Mouse (Mus musculus) neural tube, embryonic 14.5 days (tissue): ENCODE results near the gene Zrsr1. TPM values are rescaled to one million over a fixed set of nuclear protein-coding genes. Genes with fewer than 3 reads are reported as not detected.
A peak's percentile ranks its signal among the peaks of the same experiment; 100 is the strongest.

Source experiments
- ATAC-seq: fragments of 200-750 bp; cut with Nextera tagmentation; 2 replicates; pipeline ENCODE4 v1.8.0; 2017; ENCODE audit warnings: low read depth, mild to moderate bottlenecking, moderate TSS enrichment, moderate library complexity
- H3K27ac ChIP-seq: fragments of 300-500 bp; sonication (generic); 2 replicates; pipeline ENCODE4 v1.5.1; 2014; ENCODE audit warnings: low read depth, mild to moderate bottlenecking, control low read depth, low read length, moderate library complexity, mixed read lengths
- H3K27me3 ChIP-seq: fragments of 300-500 bp; sonication (generic); 2 replicates; pipeline ENCODE4 v1.6.1; 2014; ENCODE audit warnings: low read length; ENCODE audit not compliant: control insufficient read depth, insufficient read depth
- H3K36me3 ChIP-seq: fragments of 300-500 bp; sonication (generic); 2 replicates; pipeline ENCODE4 v1.6.1; 2014; ENCODE audit warnings: low read length, mixed read lengths; ENCODE audit not compliant: control insufficient read depth, insufficient read depth
- H3K4me1 ChIP-seq: fragments of 300-500 bp; sonication (generic); 2 replicates; pipeline ENCODE4 v1.6.1; 2014; ENCODE audit warnings: low read length; ENCODE audit not compliant: control insufficient read depth, insufficient read depth
- H3K4me2 ChIP-seq: fragments of 300-500 bp; sonication (generic); 2 replicates; pipeline ENCODE4 v1.6.1; 2014; ENCODE audit warnings: mild to moderate bottlenecking, low read depth, low read length, control low read depth
- H3K4me3 ChIP-seq: fragments of 300-500 bp; sonication (generic); 2 replicates; pipeline ENCODE4 v1.5.1; 2014; ENCODE audit warnings: low read depth, low read length, control low read depth, mixed read lengths
- H3K9ac ChIP-seq: fragments of 300-500 bp; sonication (generic); replicated peaks from 2 replicates; pipeline ENCODE4 v1.6.1; 2014; ENCODE audit warnings: low read depth, mild to moderate bottlenecking, control low read depth, low read length, mixed read lengths
- H3K9me3 ChIP-seq: fragments of 300-500 bp; sonication (generic); 2 replicates; pipeline ENCODE4 v1.6.1; 2016; ENCODE audit warnings: low read length; ENCODE audit not compliant: control insufficient read depth
- WGBS: fragments of 180-500 bp; shearing (Covaris S2); extraction: QIAGEN DNeasy Blood & Tissue Kit; methylation state at CpG from one replicate; pipeline ENCODE4 v1.1.7; 2014; 5-methylcytosine and 5-hydroxymethylcytosine counted together
- polyA plus RNA-seq: library from polyadenylated mRNA; unstranded; fragments of >200 nt; fragmentation: Nextera tagmentation; extraction: Ambion mirVana; gene quantifications from 2 replicates; pipeline ENCODE4 v1.2.1, GENCODE M21; 2014

The Zrsr1 gene
- polyA plus RNA-seq, 1 experiment from 2014 or later, result 9.8 TPM

- no peak for ATAC-seq
- 11% methylated on average over 14 of the region's 14 CpGs for WGBS
- no peak overlapping the region for H3K27ac ChIP-seq
- H3K9ac ChIP-seq, result peak overlapping the region; percentile 90
- peak overlapping the region; percentile 91 for H3K4me3 ChIP-seq
- peaks cover 11% of the 10 kb centered on the region for H3K4me1 ChIP-seq
- H3K4me2 ChIP-seq, result peak overlapping the region; percentile 83
- peaks cover 23% of the 10 kb centered on the region for H3K36me3 ChIP-seq
- peaks cover 3% of the 10 kb centered on the region; the same call in 1 of the 2 replicates for H3K27me3 ChIP-seq
- no peaks in the 10 kb centered on the region for H3K9me3 ChIP-seq
These were observed 19.5 kb downstream of the Zrsr1 start for GRCm38 (mm10) chr11:22991218-22991835.

DNA sequence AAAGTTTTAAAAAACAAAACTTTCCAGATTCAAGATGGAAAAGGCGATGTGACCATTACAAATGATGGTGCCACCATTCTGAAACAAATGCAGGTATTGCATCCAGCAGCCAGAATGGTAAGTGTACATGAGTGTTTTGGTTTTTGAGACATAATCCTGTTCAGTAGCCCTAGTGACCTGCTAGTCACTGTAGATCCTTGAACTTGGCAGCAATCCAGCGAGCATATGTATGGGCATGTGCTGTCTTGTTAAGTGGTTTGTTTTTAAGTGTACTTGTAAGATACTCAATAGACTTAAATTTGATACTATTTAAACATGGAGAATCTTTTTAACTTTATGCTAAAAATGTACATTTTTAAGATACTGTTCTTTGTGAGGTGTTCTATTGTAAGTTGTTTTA lies 22.5 kb downstream of the Zrsr1 start:
- Histone ChIP-seq H3K4me3 (no peak overlapping the region), H3K27me3 (peaks cover 3% of the 10 kb centered on the region; the same call in 1 of the 2 replicates), H3K4me2 (no peak overlapping the region), H3K9ac (no peak overlapping the region), H3K9me3 (no peaks in the 10 kb centered on the region), H3K4me1 (peaks cover 11% of the 10 kb centered on the region), H3K27ac (no peak overlapping the region), H3K36me3 (peaks cover 44% of the 10 kb centered on the region)
- no peak for ATAC-seq
- WGBS, result 94% methylated on average over 2 of the region's 2 CpGs

DNA sequence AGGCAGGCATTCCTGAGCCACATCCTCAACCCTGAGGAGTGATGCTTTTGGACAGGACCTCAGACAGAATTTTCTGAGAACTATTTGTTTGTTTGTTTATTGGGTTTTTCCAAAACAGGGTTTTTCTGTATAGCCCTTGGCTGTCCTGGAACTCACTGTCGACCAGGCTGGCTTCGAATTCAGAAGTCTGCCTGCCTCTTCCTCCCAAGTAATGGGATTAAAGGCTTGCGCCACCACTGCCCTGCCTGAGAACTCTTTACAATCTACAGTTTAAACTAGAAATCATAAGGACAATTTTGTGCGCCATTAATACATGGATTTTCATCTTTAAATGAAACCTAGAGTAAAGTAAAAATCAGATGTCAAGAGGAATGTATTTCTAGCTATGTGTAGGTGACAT lies 23.7 kb downstream of the Zrsr1 start:
- Histone ChIP-seq H3K4me3 (no peak overlapping the region), H3K9me3 (no peaks in the 10 kb centered on the region), H3K27ac (no peak overlapping the region), H3K27me3 (peaks cover 3% of the 10 kb centered on the region; the same call in 1 of the 2 replicates), H3K36me3 (peaks cover 56% of the 10 kb centered on the region), H3K4me2 (no peak overlapping the region), H3K9ac (no peak overlapping the region), H3K4me1 (peaks cover 11% of the 10 kb centered on the region)
- 92% methylated on average over 4 of the region's 4 CpGs for WGBS
- no peak for ATAC-seq

GRCm38 (mm10) chr11:22998308-22998707 lies 26.5 kb downstream of the Zrsr1 start:
- Histone ChIP-seq H3K9me3 (no peaks in the 10 kb centered on the region), H3K36me3 (peaks cover 78% of the 10 kb centered on the region), H3K4me1 (no peaks in the 10 kb centered on the region), H3K27ac (no peak overlapping the region), H3K4me3 (no peak overlapping the region), H3K9ac (no peak overlapping the region), H3K27me3 (no peaks in the 10 kb centered on the region), H3K4me2 (no peak overlapping the region)
- WGBS, result 91% methylated on average over 1 of the region's 1 CpGs
- no peak for ATAC-seq

DNA sequence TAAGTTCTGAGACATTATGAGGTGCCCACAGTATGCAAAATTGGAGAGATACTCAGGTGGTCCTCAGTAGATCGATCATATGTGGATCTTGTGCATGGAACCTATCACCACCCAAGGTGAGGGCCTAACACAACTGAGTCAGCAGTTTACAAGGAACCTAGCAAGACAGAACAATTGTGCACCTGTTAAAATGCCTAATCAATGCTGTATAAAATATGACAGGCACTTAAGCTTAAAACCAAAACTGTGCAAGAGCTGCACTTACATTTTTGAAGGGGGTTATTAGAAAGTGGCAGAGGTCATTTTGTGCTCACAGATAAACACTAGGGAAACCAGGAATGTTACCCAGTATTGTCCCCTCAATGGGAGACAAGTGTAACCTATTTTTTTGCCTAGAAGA lies 33.5 kb downstream of the Zrsr1 start:
- Histone ChIP-seq H3K27me3 (no peaks in the 10 kb centered on the region), H3K36me3 (peaks cover 31% of the 10 kb centered on the region), H3K9me3 (no peaks in the 10 kb centered on the region), H3K4me3 (no peak overlapping the region), H3K4me2 (no peak overlapping the region), H3K9ac (no peak overlapping the region), H3K4me1 (no peaks in the 10 kb centered on the region; the same call in 1 of the 2 replicates), H3K27ac (no peak overlapping the region)
- 90% methylated on average over 1 of the region's 1 CpGs for WGBS
- no peak for ATAC-seq

GRCm38 (mm10) chr11:23007166-23007480 lies 35.3 kb downstream of the Zrsr1 start:
- 3% methylated on average over 6 of the region's 6 CpGs for WGBS
- H3K9me3 ChIP-seq, result no peaks in the 10 kb centered on the region

GRCm38 (mm10) chr11:23007481-23008180 lies 35.8 kb downstream of the Zrsr1 start, which contains the start of gene Fam161a:
Gene Fam161a, plus strand, starts transcription at chr11:23007531.
- Histone ChIP-seq H3K4me1 (no peaks in the 10 kb centered on the region; the same call in 1 of the 2 replicates), H3K9me3 (no peaks in the 10 kb centered on the region), H3K27ac (peak within 1 kb of the TSS; percentile 94), H3K4me2 (peak within 1 kb of the TSS; percentile 71), H3K9ac (peak within 1 kb of the TSS; percentile 74), H3K36me3 (peaks cover 12% of the 10 kb centered on the region), H3K4me3 (peak within 1 kb of the TSS; percentile 56), H3K27me3 (no peaks in the 10 kb centered on the region)
- peak; percentile 95 for ATAC-seq
- WGBS, result under 1% methylated on average over 22 of the region's 22 CpGs

More at GRCm38 (mm10) chr11:23007166-23007480, 35.3 kb downstream of the Zrsr1 start:
- peaks cover 17% of the 10 kb centered on the region for H3K36me3 ChIP-seq
- no peaks in the 10 kb centered on the region for H3K27me3 ChIP-seq
- peak overlapping the region; percentile 37; the same call in 1 of the 2 replicates for H3K9ac ChIP-seq
- ATAC-seq, result peak; percentile 55
- no peaks in the 10 kb centered on the region; the same call in 1 of the 2 replicates for H3K4me1 ChIP-seq
- peak overlapping the region; percentile 56 for H3K4me3 ChIP-seq
- H3K4me2 ChIP-seq, result peak overlapping the region; percentile 71
- H3K27ac ChIP-seq, result peak overlapping the region; percentile 94

DNA sequence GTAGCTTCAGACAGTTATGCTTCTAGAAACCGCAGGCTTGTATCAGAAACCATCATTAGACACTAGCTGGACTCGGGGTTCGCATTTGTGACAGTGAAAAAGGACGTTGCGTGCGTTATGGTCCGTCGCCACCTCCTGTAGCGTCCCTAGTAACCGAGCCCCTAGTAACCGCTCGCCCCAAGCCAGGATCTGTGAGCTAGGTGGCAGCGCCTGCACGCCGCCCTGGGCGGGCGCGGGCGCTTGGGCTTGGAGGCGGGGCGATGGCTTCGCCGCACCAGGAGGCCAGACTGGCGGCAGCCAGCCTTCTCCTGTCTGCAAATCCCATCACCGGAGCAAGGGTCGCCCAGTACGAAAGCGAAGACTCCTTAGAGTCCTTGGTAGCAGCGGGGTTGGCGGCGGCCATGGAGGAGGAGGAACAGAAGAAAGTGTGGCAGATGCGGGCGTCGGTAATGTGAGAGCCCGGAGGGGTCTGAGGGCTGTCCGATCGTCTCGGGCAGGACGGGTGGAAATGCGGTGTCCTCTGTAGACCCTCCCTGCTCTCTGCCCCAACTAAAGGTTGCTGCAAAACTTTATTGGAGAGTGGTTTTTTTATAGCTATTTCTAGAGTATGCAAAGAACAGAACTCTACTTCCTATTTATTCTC lies 36.5 kb downstream of the Zrsr1 start:
- Histone ChIP-seq H3K4me2 (peak overlapping the region; percentile 71), H3K27ac (peak overlapping the region; percentile 94), H3K9me3 (no peaks in the 10 kb centered on the region), H3K4me1 (no peaks in the 10 kb centered on the region; the same call in 1 of the 2 replicates), H3K36me3 (peaks cover 7% of the 10 kb centered on the region), H3K27me3 (no peaks in the 10 kb centered on the region), H3K4me3 (peak overlapping the region; percentile 56), H3K9ac (peak overlapping the region; percentile 74)
- peak; percentile 97 for ATAC-seq
- WGBS, result under 1% methylated on average over 40 of the region's 40 CpGs

DNA sequence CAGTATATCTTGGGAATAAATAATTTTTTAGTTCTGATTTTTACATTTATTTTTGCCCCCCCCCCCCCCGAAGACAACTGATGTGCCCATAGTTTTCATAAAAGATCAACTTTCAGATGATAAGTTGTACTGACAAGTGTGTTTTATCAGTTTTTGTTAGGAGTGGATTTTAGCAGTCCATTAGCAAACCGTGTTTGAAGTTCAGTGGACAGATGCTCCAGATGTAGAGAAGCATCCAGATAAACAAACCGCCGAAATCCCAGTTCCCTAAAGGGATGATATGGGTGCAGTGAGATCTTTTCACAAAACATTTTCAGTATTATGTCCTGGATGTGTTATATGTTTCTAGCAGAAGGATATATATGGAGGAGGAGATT lies 37.0 kb downstream of the Zrsr1 start:
- Histone ChIP-seq H3K9ac (peak overlapping the region; percentile 74; the same call in 1 of the 2 replicates), H3K4me3 (peak overlapping the region; percentile 56), H3K9me3 (no peaks in the 10 kb centered on the region), H3K4me1 (no peaks in the 10 kb centered on the region; the same call in 1 of the 2 replicates), H3K36me3 (peaks cover 7% of the 10 kb centered on the region), H3K27me3 (no peaks in the 10 kb centered on the region), H3K27ac (no peak overlapping the region; the same call in 1 of the 2 replicates), H3K4me2 (peak overlapping the region; percentile 71)
- no peak for ATAC-seq
- 37% methylated on average over 4 of the region's 4 CpGs for WGBS
